Mouse (Mus musculus) mesoderm, embryonic 11.5 days (tissue): Measurements from ENCODE around the gene Apol7e.
A peak's percentile ranks its signal among the peaks of the same experiment; 100 is the strongest.
"Not testable (repeated sequence)": the region's sequence is repeated elsewhere in the genome, so short reads cannot be mapped to it uniquely, and the experiment has no call there.

ENCODE experiments used
- DNase-seq: peaks from one replicate; pipeline ENCODE4 v3.0.0-alpha.2; 2012; ENCODE audit warnings: low read depth, low spot score

The Apol7e gene

DNA sequence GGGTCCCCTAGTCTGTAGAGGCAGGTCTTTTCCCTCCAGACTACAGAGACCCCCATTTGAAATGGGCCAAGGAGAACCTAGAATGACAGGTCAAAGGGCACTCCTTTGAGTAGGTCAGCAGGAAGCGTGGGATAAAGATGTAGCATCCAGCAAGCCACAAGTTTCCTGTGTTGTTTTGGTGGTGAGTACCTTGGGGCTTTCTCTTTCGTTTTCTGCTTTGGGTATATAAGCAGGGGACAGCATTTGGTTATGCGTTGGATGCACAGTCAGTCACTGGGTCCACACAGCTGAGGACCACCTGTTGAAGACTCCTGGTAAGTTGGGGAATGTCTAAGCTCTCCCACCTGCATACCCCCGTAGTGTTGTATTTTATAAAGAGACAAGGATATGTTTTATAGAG lies at the start of gene Apol7e:
Apol7e (plus strand) TSS at position 202 of the 400 bp plus-strand sequence.
- DNase-seq = not testable (repeated sequence)

DNA sequence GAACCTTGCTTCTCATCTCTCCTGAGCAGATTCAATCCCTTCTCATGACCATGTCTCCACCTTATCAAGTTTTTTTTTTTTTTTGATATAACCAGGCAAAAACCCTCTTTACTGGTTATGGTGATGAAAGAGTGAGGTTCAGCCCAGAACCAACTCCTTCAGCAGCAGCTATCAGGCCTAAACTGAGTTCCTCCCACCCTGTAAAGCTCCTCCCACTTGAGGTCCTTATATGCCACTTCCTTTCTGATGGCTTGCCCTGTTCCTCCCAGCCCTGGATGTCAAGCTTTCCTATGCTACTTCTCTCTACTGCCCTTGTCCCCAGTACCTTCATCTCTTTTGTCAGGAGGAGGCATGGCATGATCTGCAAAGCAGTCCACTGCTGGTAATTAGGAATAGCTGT lies 47.5 kb upstream of the Apol7e start:
- DNase-seq = not testable (repeated sequence)

DNA sequence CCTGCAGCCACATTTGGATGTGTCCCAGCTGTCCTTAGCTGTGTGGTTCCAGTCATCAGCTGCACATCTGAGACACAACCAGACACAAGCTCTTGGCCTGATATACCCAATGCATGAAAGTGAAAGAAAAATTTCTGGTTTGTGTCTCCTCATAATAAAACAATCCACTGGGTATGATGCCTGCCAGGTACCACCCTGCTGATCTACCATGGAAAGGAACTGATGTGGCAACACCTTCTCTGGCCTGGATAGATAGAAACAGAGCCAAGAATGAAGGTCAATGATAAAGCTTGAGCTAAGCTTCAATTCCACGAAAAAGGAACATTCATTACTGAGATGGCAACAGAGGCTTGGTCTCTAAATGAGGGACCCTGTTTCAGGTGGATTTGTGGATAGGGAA lies 38.9 kb upstream of the Apol7e start:
- DNase-seq = not testable (repeated sequence)

DNA sequence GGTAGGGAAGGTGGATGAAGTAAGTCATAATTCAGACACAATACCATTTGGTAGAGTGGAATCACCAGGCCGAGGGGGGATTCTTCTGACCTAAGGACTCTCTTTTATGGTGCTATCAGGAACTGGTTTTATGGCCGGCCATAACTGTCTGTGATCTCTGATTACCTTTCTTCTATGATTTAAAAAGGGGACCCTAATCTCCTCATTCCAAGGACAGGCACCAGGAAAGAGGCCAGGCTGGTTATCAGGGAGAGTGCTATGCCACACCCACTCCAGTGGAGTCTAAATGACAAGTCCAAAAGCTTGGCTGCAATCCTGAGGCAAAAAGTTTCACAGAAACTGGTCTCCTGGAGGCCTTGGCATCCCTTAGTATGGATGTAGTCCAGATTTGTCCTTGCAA lies 36.8 kb upstream of the Apol7e start:
- DNase-seq = not testable (repeated sequence)

DNA sequence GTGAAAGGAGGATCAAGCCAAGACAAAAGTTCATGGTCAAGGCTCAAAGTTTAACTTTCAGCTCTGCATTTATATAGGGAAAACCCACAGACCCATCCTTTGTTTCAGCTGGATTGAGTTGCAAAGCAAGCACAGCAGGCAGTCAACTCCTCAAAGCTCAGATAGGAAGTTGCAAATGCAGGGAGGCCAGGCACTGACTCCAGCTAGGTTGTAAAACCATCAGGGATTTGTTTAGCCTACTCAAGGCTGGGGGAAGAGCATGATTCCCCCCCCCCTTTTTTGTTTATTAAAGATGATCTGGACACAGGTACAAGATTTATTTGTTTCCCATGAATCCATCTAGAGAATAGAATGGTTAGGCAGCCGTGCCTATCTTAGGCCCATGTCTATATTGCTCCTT lies 24.6 kb upstream of the Apol7e start:
- not testable (repeated sequence) for DNase-seq

DNA sequence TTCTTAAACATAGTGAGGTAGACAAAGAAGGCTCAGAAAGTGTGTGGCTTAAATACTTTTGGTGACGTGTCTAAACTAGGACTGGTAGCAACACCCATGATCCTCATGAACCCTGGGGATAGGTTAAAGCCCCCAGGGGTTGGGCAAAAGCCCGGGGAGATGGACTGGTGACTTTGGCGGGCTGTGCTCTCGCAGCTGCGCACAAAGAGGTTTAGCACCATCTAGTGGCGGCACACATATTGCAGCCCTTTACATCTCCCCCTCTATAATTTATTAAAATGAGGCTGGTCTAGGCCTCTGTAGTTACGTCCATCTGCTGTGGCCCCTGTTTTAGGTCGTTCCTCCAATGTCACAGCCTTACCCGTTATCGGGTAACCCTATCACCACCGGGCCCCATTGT lies 14.7 kb upstream of the Apol7e start:
- peak; percentile 5 for DNase-seq

DNA sequence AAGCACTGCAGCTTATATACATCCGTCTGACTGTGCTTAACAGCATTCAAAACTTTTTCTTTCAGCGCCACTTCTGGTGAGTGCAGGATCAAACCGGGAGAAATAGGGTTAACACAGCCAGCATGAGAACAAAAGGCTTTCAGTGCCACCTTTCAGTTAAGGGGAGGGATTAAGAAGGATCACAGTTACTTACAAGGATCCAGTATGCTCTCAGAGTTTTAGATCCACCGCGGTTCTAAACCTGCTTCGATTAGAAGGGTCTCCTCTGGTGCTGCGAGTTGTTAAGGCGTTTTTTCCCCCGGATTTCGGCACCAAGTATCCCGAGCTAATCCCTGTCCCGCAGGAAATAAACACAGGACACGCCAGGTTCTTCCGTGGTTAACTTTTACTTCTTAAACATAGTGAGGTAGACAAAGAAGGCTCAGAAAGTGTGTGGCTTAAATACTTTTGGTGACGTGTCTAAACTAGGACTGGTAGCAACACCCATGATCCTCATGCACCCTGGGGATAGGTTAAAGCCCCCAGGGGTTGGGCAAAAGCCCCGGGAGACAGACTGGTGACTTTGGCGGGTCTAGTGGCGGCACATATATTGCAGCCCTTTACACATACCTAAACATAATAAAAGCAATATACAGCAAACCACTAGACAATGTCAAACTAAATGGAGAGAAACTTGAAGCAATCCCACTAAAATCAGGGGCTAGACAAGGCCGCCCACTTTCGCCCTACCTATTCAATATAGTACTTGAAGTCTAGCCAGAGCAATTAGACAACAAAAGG lies 6.9 kb upstream of the Apol7e start:
- DNase-seq = not testable (repeated sequence)

DNA sequence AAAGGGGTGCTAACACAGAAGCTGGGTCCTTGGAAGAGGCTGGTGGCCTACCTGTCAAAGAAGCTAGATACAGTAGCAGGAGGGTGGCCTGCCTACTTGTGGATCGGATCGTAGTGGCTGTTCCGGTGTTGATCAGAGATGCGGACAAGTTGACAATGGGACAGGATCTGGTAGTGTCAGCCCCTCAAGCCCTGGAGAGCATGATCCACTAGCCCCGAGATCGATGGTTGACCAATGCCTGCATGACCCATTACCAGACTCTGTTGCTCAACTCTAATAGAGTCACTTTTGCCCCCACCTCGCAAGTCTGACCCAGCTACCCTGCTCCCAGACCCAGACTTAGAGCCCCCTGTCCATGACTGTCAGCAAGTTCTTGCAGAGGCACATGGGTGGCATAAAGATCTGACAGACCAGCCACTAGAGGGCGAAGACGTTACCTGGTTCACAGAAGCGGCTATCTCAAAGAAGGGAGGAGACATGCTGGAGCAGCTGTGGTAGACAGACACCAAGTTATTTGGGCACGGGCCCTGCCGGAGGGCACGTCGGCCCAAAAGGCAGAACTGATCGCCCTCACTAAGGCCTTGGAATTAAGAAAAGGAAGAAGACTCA lies 3.9 kb upstream of the Apol7e start:
- DNase-seq = peak; percentile 7

DNA sequence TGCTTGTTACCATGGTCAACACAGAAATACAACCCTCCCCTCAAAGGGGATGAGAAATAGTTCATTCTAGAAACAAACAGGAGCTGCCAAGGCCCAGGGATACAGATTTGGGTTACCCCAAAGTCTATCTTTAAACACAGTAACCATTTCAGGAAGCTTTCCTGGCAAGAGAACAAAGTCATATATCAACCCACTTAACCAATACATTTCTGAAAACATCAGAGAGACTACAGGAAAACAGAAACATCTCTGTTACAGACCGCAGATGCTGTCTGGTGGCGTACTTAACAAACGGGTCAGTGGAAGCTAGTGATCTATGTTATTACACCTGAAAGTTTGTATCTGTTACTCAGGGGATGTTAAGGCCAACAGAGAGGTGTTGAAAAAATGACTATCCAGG lies 6.6 kb downstream of the Apol7e start:
- DNase-seq = not testable (repeated sequence)

DNA sequence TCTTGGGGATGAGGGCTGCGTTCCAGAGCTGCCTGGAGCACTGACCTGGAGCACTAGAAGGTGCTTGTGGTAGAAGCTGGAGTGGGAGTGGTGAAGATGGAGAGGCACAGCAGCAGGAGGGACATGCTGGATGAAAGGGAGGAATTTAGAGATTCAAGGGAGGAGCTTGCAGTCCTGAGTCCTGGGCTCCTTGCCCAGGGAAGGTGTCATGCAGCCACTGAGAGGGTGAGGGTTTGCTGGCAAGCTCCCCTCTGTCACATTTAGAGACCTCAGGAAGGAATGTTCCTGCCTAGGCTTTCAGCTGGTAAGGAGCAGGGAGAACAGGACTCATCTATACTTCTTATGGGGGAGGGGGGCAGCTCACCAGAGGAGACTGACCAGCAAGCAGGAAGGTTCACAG lies 10.3 kb downstream of the Apol7e start:
- not testable (repeated sequence) for DNase-seq

DNA sequence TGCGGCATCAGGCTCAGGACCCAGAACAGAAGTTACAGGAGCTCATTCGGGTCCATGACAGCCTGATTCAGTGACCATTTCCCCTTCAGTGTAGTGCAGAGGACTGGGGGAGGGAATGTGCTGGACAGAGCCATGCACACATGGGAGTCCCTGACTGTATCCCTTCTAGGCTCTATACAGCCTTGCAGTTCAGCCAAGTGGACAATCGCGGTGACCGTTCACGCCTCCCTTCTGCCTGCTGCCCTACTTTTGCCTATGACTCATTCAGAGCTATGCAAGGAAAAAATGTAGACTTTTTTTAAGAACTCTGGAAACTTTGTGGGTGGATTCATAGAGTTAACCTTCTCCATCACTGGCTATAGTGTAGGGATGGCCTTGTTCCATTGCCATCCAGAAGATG lies 19.6 kb downstream of the Apol7e start:
- DNase-seq = not testable (repeated sequence)

DNA sequence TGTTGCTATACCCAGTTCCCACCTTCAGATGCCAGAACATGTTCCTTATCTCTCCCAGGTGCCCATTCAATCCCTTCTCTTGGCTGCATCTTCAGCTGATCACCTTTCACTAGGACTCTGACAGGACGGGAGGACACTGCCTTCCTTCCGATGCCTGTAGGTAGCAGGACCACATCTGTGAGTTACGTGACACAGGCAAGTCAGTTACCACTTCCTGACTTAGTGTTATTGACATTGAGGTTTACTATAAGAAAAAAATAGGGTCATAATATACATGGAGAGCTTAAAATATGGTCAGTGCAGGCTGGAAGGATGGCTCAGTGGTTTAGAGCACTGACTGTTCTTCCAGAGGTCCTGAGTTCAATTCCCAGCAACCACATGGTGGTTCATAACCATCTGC lies 22.9 kb downstream of the Apol7e start:
- DNase-seq = not testable (repeated sequence)

DNA sequence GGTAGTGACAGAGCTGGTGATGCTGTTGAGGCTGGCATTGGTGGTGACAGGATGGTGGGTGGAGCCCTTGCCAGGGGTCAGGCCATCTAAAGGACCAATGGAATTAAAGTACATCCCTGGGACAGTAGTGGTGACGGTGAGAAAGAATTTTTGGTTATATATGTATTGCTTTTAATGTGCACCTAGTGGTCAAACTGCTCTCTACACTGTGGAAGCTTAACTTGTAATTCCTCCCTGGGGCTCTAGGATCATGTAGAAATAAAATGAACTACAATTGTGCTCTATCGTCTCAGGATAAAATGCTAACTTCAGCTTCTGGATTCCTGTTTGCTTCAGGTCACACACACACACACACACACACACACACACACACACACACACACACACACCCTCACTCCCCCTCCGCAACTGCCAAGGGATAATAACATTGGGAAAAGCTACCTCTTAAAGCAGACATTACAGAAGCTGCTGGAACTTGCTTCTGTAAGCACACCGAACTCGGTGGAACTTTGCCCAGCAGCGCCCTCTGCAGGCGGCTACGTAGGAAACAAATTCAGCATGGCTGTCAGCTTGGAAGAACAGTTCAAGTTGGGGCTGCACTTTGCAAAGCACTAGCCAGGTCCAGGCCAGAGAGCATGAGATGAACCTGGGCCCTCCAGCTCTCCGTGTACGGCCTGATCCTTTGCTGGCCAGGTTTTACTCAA lies 25.7 kb downstream of the Apol7e start:
- DNase-seq = not testable (repeated sequence)

DNA sequence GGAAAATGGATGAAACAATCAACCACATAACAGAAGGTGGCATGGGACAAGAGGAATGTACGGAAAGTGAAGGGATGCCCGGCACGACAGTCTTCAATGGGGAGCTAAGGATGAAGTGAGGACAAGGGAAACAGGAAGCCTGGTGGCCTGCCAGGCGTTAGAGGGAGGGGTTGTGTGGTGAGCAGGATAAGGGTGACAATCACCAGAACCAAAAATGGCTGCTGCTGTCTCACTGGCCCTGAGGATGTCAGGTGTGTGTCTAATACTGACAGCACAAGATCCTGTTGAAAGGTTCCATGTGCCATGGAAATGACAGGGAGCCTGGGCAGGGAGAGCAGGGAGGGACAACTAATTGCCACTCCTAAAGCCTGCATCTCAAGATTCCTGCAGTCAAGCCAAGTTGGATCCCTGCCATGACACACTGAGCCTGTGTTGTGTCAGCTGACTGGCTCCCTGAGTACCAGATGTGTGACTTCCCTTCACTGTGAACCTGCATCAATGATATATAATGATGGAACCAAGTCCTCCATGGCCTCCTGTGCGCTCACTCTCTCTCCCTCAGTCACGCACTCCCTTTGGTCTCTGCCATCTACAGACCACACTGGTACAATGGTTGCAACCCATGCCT lies 26.9 kb downstream of the Apol7e start:
- DNase-seq = not testable (repeated sequence)

DNA sequence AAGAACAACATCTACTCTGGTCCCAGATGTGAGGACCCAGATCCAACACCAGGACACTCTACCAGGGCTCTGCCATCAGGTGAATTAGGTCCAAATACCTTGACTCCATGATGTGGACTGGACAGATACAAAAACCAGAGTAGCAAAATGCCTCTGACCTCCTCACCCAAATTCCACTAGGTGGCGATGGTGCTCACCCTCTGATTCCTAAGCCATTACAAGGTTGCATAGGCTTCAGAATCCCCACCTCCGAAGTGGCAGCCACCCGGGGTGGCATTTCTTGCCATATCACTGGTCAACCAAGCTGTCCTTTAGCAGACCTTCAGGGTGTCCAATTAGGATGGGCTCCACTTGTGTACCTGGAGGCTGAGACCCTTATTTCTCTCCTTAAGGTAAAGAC lies 28.5 kb downstream of the Apol7e start:
- not testable (repeated sequence) for DNase-seq

DNA sequence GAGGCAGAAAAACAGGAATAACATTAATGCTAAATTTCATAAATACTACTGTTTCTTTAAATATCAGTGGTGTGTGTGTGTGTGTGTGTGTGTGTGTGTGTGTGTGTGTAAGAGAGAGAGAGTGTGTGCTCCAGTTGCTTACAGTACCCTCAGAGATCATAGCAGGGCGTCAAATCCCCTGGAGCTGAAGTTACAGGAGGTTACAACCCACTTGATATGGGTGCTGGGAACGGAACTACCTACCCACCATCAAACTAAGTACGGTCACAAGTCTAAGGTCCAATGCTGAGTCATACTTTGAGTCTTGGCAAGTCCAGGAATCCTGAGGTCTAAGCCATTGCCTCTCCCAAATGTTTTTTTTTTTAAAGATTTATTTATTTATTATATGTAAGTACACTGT lies 29.1 kb downstream of the Apol7e start:
- not testable (repeated sequence) for DNase-seq

DNA sequence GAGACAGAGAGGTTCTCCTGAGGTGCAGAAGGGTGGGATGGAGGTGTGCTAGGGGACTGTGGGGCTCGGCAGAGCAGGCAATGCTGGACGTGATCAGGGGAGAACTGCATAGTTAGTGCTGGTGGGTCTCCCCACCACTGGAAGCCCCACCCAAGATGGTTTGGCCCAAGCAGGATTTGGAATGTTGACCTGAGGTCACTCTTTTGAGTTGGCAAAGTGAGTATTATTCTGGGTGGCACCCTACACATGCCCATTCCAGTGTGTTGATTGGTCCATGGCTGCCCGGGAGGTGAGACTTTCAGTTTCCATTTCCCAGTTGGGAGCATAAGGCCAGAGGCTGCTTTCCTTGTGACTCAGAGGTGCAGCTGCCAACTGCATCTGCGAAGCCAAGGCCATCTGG lies 30.1 kb downstream of the Apol7e start, which contains the start of gene Apol9b:
Apol9b (plus strand) TSS at position 301 of the 400 bp plus-strand sequence.
- DNase-seq = not testable (repeated sequence)

DNA sequence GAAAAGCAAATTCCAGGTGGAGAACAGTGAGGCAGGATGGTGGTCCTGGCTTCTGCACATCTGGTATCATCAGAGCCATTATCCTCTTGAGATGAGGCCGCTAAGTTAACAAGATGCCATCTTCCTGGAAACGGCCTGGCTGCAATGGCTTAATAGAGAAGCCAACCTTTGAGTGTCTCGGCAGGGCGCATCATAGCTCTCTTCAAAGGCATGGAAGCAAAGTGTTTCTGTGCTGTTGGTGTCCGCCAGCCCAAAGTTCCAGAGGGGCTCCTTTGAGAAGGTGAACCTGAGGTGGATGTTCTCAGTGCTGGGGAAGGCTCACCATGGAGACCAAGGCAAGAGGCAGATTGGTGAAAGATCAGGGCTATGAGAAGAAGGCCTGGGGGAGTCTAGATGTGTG lies 32.9 kb downstream of the Apol7e start:
- no peak for DNase-seq

DNA sequence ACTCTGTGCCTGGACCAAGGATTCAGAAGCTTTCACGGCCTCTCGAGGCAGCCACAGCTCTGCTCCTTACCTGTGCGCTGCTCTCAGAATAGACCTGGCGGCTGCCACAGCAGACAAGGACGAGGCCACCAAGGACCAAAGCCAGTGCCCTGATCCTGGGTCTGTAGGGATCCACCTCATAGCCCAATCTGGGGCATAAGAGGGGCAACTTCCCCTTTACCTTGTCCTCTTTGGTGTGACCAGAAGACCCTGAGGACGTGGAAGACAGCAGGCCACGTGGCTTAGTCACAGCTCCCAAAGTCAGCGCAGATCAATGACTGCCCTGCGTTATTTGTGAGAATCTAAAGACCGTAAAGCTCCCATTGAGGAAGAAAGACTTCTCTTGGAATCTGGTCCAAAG lies 34.2 kb downstream of the Apol7e start:
- DNase-seq = not testable (repeated sequence)

DNA sequence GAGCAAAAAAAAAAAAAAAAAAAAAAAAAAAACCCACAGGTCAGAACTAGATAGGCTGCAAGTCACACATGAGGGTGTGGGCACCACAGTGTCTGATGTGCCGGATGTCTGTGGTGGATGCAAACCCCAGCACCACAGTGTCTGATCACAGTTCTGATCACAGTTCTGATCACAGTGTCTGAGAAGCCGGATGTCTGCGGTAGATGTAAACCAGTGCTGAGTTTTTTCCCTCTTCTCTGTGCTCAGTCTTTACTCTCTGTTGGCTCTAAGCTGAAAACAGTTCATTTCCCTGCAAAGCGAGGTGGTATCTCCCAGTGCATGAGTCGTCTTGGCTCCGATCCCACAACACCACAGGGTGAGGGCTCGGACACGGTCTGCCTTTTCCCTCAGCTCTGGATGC lies 34.7 kb downstream of the Apol7e start:
- DNase-seq = not testable (repeated sequence)

DNA sequence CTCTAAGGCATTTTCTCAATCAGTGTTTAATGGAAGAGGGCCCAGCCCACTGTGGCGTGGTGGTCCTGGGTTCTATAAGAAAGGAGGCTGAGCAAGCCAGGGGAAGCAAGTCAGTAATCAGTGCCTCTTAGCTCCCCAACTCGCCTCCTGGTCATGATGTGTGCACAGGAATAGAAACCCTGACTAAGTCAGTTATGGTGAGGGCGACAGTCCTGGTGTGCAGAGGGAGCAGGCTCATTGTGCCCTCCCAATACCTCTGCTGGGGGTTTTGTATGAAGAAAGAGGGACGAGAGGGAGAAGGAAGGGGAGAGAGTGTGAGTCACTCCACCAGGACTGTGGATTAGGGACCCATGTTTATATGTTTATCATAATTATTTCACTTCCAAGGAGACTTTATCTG lies 35.2 kb downstream of the Apol7e start:
- DNase-seq = not testable (repeated sequence)
